Mouse (Mus musculus) G1E (cell line): ENCODE data around the gene Med13l.

ENCODE experiments used
- CTCF ChIP-seq: IDR thresholded peaks from 2 replicates; pipeline ENCODE4 v1.5.1; 2012; ENCODE audit warnings: low read depth, low read length, inconsistent platforms, mixed read lengths
- GATA1 ChIP-seq: IDR thresholded peaks from 2 replicates; pipeline ENCODE4 v1.6.1; 2012; ENCODE audit warnings: borderline replicate concordance, low read length, inconsistent platforms, mixed read lengths
- POLR2AphosphoS5 ChIP-seq: IDR thresholded peaks from 2 replicates; pipeline ENCODE4 v1.6.1; 2012; ENCODE audit warnings: low read depth, low read length, inconsistent platforms; ENCODE audit not compliant: insufficient replicate concordance
- TAL1 ChIP-seq: conservative IDR thresholded peaks from 2 replicates; pipeline ENCODE4 v1.6.1; 2012; ENCODE audit warnings: low read depth, low read length, inconsistent platforms, mixed read lengths

GRCm38 (mm10) chr5:118691710-118692040 lies 131.2 kb downstream of the Med13l start:
- no peak for TF ChIP-seq POLR2AphosphoS5
- TF ChIP-seq TAL1, result no peak
- no peak for TF ChIP-seq CTCF
- TF ChIP-seq GATA1, result no peak
